Mouse (Mus musculus) heart, embryonic 12.5 days (tissue): ENCODE data around the gene Myom1. TPM values are rescaled to one million over a fixed set of nuclear protein-coding genes. Genes with fewer than 3 reads are reported as not detected.

Source experiments
- ATAC-seq: fragments of 200-750 bp; cut with Nextera tagmentation; 2 replicates; pipeline ENCODE4 v1.8.0; 2017; ENCODE audit warnings: moderate TSS enrichment, moderate library complexity; ENCODE audit not compliant: insufficient number of reproducible peaks, low FRiP score
- H3K27ac ChIP-seq: fragments of 300-500 bp; sonication (generic); 2 replicates; pipeline ENCODE4 v1.5.1; 2016; ENCODE audit warnings: mild to moderate bottlenecking, moderate library complexity; ENCODE audit not compliant: poor library complexity, severe bottlenecking
- H3K27me3 ChIP-seq: fragments of 300-500 bp; sonication (generic); replicated peaks from 2 replicates; pipeline ENCODE4 v1.6.1; 2016; ENCODE audit warnings: mild to moderate bottlenecking, moderate library complexity
- H3K36me3 ChIP-seq: fragments of 300-500 bp; sonication (generic); 2 replicates; pipeline ENCODE4 v1.6.1; 2016; ENCODE audit warnings: mild to moderate bottlenecking, moderate library complexity
- H3K4me1 ChIP-seq: fragments of 300-500 bp; sonication (generic); replicated peaks from 2 replicates; pipeline ENCODE4 v1.6.1; 2016; ENCODE audit warnings: mild to moderate bottlenecking
- H3K4me2 ChIP-seq: fragments of 300-500 bp; sonication (generic); 2 replicates; pipeline ENCODE4 v1.6.1; 2016; ENCODE audit warnings: mild to moderate bottlenecking, moderate library complexity
- H3K4me3 ChIP-seq: fragments of 300-500 bp; sonication (generic); 2 replicates; pipeline ENCODE4 v1.5.1; 2016; ENCODE audit warnings: mild to moderate bottlenecking
- H3K9ac ChIP-seq: fragments of 300-500 bp; sonication (generic); 2 replicates; pipeline ENCODE4 v1.6.1; 2016; ENCODE audit warnings: mild to moderate bottlenecking, moderate library complexity
- H3K9me3 ChIP-seq: fragments of 300-500 bp; sonication (generic); replicated peaks from 2 replicates; pipeline ENCODE4 v1.6.1; 2016; ENCODE audit warnings: mild to moderate bottlenecking, moderate library complexity
- WGBS: fragments of 180-500 bp; shearing (Covaris S2); methylation state at CpG from one replicate; pipeline ENCODE4 v1.1.7; 2016; 5-methylcytosine and 5-hydroxymethylcytosine counted together
- polyA plus RNA-seq: library from polyadenylated mRNA; unstranded; fragments of >200 nt; fragmentation: Nextera tagmentation; extraction: Ambion mirVana; gene quantifications from 2 replicates; pipeline ENCODE4 v1.2.1, GENCODE M21; 2016

Gene Myom1
- polyA plus RNA-seq, 1 experiment from 2014 or later = 229 TPM

DNA sequence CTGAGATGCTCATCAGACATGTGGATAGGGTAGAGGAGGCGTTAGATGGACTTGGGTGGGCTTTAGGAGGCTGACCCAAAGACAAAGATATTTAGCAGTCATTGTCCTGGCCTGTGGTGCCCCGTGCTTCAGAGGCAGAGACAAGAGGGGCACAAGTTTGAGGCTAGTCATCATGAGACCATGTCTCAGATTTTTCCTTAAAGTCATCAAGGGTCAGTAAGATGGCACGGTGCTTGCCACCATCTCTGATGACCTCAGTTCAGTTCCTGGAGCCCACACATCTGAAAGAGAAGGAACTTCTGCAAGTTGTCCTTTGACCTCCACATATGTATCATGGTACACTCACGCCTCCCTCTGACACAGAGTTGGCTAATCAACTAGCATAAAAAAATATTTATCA, 140.7 kb downstream of the Myom1 start:
- Histone ChIP-seq H3K9ac (no peak overlapping the region), H3K4me3 (no peak overlapping the region), H3K4me1 (0 out of 2 replicates have a peak, but pooled peaks cover 3% of the 10 kb centered on the region), H3K27ac (no peak overlapping the region), H3K36me3 (no peaks in the 10 kb centered on the region), H3K4me2 (no peak overlapping the region), H3K9me3 (no peaks in the 10 kb centered on the region), H3K27me3 (no peaks in the 10 kb centered on the region)
- 80% methylated on average over 4 of the region's 4 CpGs for WGBS
- ATAC-seq = no peak

DNA sequence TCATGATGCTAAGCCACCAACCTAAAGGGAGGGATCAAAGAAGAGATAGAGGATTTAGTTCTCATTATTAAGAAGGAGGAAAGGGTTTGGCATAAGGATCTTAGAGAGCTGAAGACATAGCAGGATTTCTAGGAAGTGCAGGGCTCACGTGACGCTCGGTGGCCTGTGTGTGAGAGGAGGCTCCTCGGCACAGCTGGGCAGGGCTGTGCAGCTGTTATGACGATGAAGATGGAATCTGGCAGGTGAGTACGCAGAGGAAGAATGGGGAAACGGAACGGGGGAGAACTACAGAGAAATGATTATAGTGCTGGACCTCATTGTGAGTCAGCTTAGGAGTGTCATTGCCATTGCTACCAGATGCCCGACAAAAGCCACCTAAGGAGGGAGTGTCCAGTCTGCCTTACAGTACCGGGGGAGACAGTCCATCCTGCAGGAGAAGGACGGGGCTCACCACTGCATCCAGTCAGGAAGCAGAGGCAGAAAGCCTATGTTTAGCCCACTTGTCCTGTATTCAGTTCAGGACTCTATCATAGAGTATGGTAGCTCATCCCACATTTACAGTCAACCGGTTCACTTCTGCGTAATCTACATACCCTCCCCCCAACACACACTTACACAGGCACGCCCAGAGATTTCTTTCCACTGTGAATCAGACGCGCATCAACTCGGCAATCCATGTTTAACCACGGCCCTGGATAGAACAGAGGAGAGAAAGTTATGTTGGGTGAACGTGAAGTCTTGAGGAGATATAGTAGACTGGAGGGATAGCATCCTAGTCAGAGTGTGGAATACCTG, 142.1 kb downstream of the Myom1 start:
- ATAC-seq = no peak
- Histone ChIP-seq H3K36me3 (no peaks in the 10 kb centered on the region), H3K27me3 (no peaks in the 10 kb centered on the region), H3K9me3 (no peaks in the 10 kb centered on the region), H3K9ac (no peak overlapping the region), H3K4me3 (no peak overlapping the region), H3K4me2 (no peak overlapping the region), H3K27ac (no peak overlapping the region), H3K4me1 (0 out of 2 replicates have a peak, but pooled peaks cover 3% of the 10 kb centered on the region)
- 83% methylated on average over 19 of the region's 19 CpGs for WGBS

DNA sequence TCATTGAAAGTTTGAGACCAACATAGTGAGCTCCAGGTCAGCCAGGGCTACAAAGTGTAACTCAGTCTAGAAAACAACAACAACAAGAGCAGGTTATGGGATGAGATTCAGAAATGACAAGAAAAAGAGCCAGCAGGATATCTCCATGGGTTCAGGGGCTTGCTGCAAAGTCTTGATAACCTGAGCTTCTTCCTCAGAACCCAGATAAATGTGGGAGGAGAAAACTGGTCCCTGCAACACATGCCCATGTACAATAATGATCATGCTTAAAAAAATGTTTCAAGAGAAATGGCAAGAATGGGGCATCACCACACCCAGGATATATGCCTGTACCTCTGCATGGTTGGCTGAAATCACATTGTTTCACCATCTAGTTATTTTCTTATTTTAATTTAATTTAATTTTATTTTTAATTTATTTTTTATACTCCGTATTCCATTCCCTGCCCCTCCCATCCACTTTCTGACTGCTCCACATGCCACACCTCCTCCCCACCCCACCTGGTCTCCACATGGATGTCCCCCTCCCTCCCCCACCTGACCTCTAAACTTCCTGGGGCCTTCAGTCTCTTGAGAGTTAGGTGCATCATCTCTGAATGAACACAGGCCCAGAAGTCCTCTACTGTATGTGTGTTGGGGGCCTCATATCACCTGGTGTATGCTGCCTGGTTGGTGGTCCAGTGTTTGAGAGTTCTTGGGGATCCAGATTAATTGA, 143.0 kb downstream of the Myom1 start:
- 0 out of 2 replicates have a peak, but pooled peaks cover under 1% of the 10 kb centered on the region for H3K4me1 ChIP-seq
- H3K4me2 ChIP-seq = no peak overlapping the region
- 84% methylated on average over 1 of the region's 1 CpGs for WGBS
- no peaks in the 10 kb centered on the region for H3K36me3 ChIP-seq
- no peak for ATAC-seq
- no peaks in the 10 kb centered on the region for H3K9me3 ChIP-seq
- no peak overlapping the region for H3K9ac ChIP-seq
- H3K27ac ChIP-seq = no peak overlapping the region
- H3K4me3 ChIP-seq = no peak overlapping the region
- no peaks in the 10 kb centered on the region for H3K27me3 ChIP-seq

DNA sequence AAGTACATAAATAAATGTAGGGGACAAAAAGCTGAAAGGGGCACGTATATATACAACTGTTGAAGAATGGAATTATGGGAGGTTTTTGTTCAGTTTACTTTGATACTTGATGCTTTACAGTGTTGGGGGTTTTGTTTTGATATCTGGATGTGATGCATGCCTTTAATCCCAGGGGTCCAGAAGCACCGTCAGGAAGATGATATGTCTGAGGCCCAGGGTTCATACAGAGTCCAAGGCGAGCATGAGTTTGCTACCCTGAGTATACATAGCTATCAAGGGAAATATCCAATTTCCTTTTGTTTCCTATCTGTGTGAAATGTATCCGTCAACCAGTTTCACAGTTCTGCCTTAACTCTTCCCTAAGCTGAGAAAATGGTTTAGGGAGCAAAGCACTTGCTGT, 150.9 kb downstream of the Myom1 start:
- WGBS = 41% methylated on average over 4 of the region's 4 CpGs
- no peak overlapping the region for H3K27ac ChIP-seq

DNA sequence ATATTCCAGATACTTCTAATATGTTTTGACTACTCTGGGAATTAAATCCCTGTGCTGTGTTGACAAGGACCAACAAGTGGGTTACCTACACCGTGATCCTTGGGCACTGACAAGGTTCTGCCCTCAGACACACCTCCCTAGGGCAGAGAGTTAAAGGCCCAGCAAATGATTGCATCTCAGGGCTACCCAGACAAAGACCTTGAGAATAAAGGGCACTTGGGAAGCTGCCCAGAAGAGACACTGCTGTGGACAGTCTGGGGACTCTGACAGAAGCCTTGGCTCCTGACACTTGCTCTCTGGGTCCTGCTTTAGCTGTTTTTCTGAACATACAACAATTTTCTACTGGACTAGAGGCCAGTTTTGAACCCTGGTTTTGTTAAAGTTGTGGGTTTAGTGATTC, 152.8 kb downstream of the Myom1 start:
- Histone ChIP-seq H3K27ac (no peak overlapping the region), H3K9ac (no peak overlapping the region), H3K4me3 (no peak overlapping the region), H3K36me3 (no peaks in the 10 kb centered on the region), H3K4me2 (no peak overlapping the region), H3K4me1 (peaks cover 24% of the 10 kb centered on the region), H3K27me3 (no peaks in the 10 kb centered on the region), H3K9me3 (no peaks in the 10 kb centered on the region)
- ATAC-seq = no peak
- 63% methylated on average over 1 of the region's 1 CpGs for WGBS

More for the DNA sequence above, 150.9 kb downstream of the Myom1 start:
- Histone ChIP-seq H3K36me3 (no peaks in the 10 kb centered on the region), H3K4me1 (peaks cover 13% of the 10 kb centered on the region; the same call in 1 of the 2 replicates), H3K27me3 (no peaks in the 10 kb centered on the region), H3K9ac (no peak overlapping the region), H3K9me3 (no peaks in the 10 kb centered on the region), H3K4me3 (no peak overlapping the region), H3K4me2 (no peak overlapping the region)
- no peak for ATAC-seq

DNA sequence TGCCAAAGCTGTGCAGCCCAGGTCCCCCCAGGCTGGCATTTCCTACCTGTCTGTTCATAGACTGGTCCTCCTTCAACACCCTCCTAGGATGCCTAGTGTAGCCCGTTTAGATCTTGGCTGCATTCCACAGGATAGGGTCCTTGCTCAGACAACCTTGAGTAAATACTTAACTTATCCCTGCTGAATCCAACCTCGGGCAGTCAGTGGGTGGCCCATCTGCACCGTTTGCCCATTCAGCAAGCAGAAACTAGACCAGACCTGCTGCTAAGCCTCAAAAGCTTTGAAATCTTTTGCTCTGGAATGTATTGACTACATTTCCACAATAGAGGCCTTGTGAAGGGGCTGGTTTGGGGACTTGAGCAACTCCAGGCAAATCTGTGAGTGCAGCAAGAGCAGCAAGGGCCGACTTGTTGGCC, 156.7 kb downstream of the Myom1 start:
- no peak overlapping the region for H3K4me3 ChIP-seq
- no peaks in the 10 kb centered on the region for H3K27me3 ChIP-seq
- H3K36me3 ChIP-seq = no peaks in the 10 kb centered on the region
- H3K27ac ChIP-seq = no peak overlapping the region
- 27% methylated on average over 4 of the region's 4 CpGs for WGBS
- no peak overlapping the region for H3K4me2 ChIP-seq
- H3K9ac ChIP-seq = no peak overlapping the region
- peaks cover 18% of the 10 kb centered on the region for H3K4me1 ChIP-seq
- ATAC-seq = no peak
- H3K9me3 ChIP-seq = no peaks in the 10 kb centered on the region

DNA sequence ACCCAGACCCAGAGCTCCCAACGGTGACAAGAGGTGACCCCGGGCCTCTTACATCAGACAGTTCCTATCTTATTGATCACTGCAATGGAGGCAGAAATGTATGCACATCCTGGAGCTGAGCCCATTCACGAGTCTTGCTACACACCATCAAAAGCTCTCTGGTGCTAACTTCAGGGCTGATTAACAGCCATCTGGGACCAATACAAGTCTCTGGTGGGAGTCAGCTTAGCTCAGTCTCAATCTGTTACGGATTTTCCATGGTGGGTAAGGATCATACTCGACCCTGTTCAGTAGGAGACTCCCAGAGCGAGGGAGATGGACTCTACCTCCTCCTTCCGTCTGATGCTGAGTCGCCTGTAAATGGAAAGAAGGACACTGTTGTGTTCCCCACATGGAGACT, 157.3 kb downstream of the Myom1 start:
- 69% methylated on average over 8 of the region's 8 CpGs for WGBS
- peaks cover 18% of the 10 kb centered on the region for H3K4me1 ChIP-seq
- no peaks in the 10 kb centered on the region for H3K27me3 ChIP-seq
- H3K9me3 ChIP-seq = no peaks in the 10 kb centered on the region
- H3K4me2 ChIP-seq = no peak overlapping the region
- H3K27ac ChIP-seq = no peak overlapping the region
- no peak overlapping the region for H3K4me3 ChIP-seq
- ATAC-seq = no peak
- no peaks in the 10 kb centered on the region for H3K36me3 ChIP-seq
- H3K9ac ChIP-seq = no peak overlapping the region

DNA sequence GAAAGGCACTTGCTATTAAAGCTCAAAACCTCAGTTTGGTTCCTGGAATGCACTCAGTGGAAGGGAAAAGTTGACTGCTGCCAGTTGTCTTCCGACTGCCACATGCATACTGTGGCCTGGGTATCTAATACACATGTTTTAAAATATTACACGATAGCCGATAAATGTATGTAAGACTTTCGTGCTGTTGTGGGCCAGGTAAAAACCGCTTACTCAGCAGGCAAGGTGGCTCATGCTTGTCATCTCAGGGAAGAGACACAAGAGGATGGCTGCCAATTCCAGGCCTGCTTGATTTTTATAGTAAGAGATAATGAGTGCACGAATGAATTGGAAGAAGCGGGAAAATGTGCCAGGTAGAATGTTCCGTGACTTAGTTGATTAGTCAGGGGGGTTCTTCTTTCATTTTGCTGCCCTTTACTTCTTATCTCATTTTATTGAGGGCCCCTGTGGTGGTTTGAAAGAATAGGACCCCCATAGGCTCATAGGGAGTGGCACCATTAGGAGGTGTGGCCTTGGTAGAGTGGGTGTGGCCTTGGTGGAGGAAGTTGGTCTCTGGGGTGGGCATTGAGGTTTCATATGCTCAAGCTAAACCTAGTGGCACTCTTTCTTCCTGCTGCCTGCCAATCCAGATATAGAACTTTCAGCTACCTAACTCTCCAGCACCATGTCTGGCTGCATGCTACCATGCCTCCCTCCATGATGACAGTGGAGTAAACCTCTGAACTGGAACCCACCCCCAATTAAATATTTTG, 158.0 kb downstream of the Myom1 start:
- Histone ChIP-seq H3K4me2 (no peak overlapping the region), H3K9me3 (no peaks in the 10 kb centered on the region), H3K9ac (no peak overlapping the region), H3K4me1 (peaks cover 13% of the 10 kb centered on the region; the same call in 1 of the 2 replicates), H3K27ac (no peak overlapping the region), H3K36me3 (no peaks in the 10 kb centered on the region), H3K4me3 (no peak overlapping the region), H3K27me3 (no peaks in the 10 kb centered on the region)
- 89% methylated on average over 8 of the region's 8 CpGs for WGBS
- ATAC-seq = no peak

DNA sequence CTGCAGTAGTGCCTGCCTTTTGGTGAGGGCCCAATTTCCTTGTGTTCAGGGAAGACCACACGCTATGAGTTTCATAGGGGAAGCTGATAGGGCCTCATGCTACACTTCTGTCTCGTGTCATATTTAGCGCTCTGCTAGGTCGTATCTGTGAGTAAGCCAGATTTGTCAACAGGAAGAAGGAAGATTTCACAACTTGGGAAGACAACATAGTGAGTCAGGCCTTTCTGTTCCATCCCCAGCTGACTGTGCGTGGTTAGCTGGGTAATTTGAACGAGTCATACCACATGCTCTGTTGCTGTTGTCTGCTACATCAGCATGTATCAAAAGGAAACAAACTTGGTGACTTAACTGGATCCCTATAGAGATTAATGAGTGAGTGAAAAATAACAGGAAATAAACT, 162.6 kb downstream of the Myom1 start:
- Histone ChIP-seq H3K4me2 (no peak overlapping the region), H3K9ac (no peak overlapping the region), H3K27me3 (no peaks in the 10 kb centered on the region), H3K27ac (no peak overlapping the region), H3K9me3 (no peaks in the 10 kb centered on the region), H3K4me1 (peaks cover 17% of the 10 kb centered on the region), H3K4me3 (no peak overlapping the region), H3K36me3 (no peaks in the 10 kb centered on the region)
- 54% methylated on average over 6 of the region's 6 CpGs for WGBS
- no peak for ATAC-seq

DNA sequence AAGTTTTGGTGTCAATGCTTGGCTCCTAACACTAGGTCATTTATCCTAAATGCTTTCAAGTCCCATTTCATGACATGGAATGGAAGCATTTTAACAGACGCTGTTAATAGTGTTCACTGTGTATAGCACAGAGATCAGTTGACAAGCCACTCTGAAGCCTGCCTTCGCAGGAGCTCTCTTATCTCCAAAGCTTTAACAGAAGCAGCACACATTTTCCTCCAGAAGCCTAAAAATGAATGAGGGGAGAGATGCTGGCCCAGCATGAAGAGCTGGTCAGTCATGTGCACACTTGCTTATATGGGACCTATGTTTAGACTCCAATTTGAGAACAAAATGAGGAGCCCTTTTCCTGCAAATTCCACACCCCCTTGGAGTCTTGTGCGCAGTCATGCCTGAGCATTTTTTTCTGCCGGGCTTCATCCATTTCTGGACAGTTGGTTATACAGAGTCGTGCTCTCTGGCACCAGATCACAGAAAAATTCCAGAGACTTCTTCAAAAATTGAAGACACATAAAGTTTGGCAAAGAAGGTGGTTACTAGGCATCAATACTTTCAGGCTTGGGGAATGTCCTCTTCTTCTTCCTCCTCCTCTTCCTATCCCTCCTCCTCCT, 165.9 kb downstream of the Myom1 start:
- Histone ChIP-seq H3K36me3 (no peaks in the 10 kb centered on the region), H3K9me3 (no peaks in the 10 kb centered on the region), H3K4me1 (peaks cover 17% of the 10 kb centered on the region), H3K4me3 (no peak overlapping the region), H3K4me2 (no peak overlapping the region), H3K27me3 (no peaks in the 10 kb centered on the region), H3K9ac (no peak overlapping the region), H3K27ac (no peak overlapping the region)
- no peak for ATAC-seq
- WGBS = 43% methylated on average over 5 of the region's 5 CpGs

DNA sequence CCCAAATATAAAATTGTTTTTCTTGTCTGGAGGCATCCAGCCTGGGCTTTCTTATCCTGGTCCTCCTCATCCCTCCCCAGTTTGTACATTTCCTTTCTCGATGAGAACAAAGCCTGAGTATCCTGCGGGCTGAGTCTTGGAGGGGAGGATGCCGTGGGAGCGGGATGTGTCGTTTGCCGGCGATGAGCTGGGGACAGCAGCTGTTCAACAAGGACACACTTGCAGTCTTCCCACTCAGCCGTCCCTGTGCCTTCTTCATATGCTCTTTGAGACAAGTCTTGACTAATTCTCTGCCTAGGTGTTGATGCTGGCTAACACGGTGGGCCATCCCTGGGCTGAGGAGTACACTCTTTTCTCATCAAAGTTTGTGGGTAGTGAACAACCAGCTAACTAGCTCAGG, 166.4 kb downstream of the Myom1 start:
- Histone ChIP-seq H3K4me1 (peaks cover 17% of the 10 kb centered on the region), H3K4me2 (no peak overlapping the region), H3K36me3 (no peaks in the 10 kb centered on the region), H3K9me3 (no peaks in the 10 kb centered on the region), H3K27ac (no peak overlapping the region), H3K4me3 (no peak overlapping the region), H3K9ac (no peak overlapping the region), H3K27me3 (no peaks in the 10 kb centered on the region)
- 55% methylated on average over 9 of the region's 9 CpGs for WGBS
- no peak for ATAC-seq
